Mouse (Mus musculus) monocyte, adult 5-6 weeks (primary cell): ENCODE data around the gene Utp6. TPM values are rescaled to one million over a fixed set of nuclear protein-coding genes. Genes with fewer than 3 reads are reported as not detected.
"Not testable (repeated sequence)": the region's sequence is repeated elsewhere in the genome, so short reads cannot be mapped to it uniquely, and the experiment has no call there.

ENCODE experiments used
- ATAC-seq: fragments of 153-309, 156-312 bp; replicated peaks from 2 replicates; pipeline ENCODE4 v1.8.0; 2017; ENCODE audit warnings: mild to moderate bottlenecking; ENCODE audit not compliant: low TSS enrichment, insufficient number of reproducible peaks, severe bottlenecking, poor library complexity, low FRiP score
- total RNA-seq: library from RNA; stranded (forward); fragments of 200-1000, 200-491, 200-594 nt; gene quantifications from 3 replicates; pipeline ENCODE4 v1.2.3, GENCODE M21; 2017

The Utp6 gene
- total RNA-seq, result 55.7 to 87.3 TPM (median 65.7 TPM) in 3 replicates

- ATAC-seq, result peak; percentile 96
Observed at GRCm38 (mm10) chr11:79962125-79962876, at the start of gene Utp6. Utp6 (minus strand) TSS chr11:79962390.

- ATAC-seq, result no peak
Observed at GRCm38 (mm10) chr11:79994271-79994988, 32.2 kb upstream of the Utp6 start.

GRCm38 (mm10) chr11:79993356-79994270 lies 31.4 kb upstream of the Utp6 start:
- 0 out of 2 replicates have a peak, but pooled peaks have one; percentile 15 for ATAC-seq

DNA sequence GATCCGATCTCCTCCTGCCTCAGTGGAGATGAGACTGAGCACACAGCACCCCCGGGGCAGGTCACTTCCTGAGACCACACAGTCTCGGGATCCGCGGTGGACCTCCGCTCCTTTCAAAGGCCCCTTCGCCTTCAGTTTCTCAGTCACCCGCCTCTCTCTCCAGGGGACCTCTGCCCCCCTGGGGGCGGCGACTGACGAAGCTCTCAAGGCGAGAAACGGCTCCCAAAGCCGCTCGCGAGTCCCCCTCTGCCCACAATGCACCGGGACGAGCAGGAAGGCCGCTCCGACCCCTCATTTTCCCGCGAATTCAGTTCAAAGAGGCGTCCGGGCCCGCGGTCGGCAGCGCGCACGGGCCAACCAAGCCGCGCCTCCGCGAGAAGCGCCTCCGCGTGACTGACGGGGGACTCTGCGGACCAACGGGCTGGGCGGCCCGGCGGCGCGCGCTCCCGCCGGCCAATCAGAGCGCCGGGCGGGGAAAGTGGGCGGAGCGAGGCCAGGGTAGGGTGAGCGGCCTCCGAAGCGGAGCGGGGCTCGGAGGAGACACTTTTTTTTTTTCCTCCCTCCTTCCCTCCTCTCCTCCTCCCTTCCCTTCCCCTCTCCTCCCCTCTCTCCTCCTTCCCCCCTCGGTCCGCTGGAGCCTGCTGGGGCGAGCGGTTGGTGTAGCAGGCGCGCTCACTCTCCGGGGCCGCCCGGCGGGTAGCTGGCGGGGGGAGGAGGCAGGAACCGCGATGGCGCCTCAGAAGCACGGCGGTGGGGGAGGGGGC lies 30.6 kb upstream of the Utp6 start, which contains the start of gene Suz12:
Gene Suz12, plus strand, starts transcription at position 515 of the 764 bp plus-strand sequence.
- ATAC-seq, result peak; percentile 89

- peak; percentile 47; the same call in 1 of the 2 replicates for ATAC-seq
Observed at GRCm38 (mm10) chr11:79992035-79992591, 29.9 kb upstream of the Utp6 start.

DNA sequence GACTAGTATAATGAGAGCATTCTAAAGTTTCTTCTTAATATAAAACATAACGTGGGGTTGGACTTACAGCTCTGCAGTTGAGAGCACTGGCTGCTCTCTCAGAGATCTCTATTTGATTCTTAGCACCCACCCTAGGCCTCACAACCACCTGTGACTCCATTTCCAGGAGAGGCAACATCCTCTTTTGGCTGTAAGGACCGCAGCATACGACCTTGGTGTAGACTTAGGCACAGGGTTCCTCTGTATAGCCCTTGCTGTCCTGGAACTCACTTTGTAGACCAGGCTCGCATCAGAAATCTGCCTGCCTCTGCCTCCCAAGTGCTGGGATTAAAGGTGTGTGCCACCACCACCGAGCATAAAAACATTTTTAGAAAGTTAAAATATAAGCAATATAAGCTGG lies 29.4 kb upstream of the Utp6 start:
- no peak for ATAC-seq

GRCm38 (mm10) chr11:79990120-79990519 lies 27.9 kb upstream of the Utp6 start:
- no peak for ATAC-seq

- ATAC-seq, result no peak
Observed at GRCm38 (mm10) chr11:79987896-79988295, 25.7 kb upstream of the Utp6 start.

- no peak for ATAC-seq
Observed at GRCm38 (mm10) chr11:79986886-79987285, 24.7 kb upstream of the Utp6 start.

GRCm38 (mm10) chr11:79977747-79978146 lies 15.6 kb upstream of the Utp6 start:
- not testable (repeated sequence) for ATAC-seq

DNA sequence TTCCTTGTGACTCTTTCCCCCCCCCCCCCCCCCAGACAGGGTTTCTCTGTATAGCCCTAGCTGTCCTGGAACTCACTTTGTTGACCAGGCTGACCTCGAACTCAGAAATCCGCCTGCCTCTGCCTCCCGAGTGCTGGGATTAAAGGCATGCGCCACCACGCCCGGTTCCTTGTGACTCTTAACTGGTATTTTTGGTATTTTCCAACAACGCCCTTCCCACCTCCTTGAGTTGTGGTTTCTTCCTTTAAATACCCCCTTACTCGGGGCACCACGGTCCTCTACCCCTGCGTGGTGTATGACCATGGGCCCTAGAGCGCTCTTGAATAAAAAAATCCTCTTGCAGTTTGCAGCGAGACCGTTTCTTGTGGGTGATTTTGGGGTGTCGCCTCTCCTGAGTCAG lies 14.9 kb upstream of the Utp6 start:
- ATAC-seq, result not testable (repeated sequence)

- ATAC-seq, result not testable (repeated sequence)
Observed at GRCm38 (mm10) chr11:79976645-79977044, 14.5 kb upstream of the Utp6 start.

DNA sequence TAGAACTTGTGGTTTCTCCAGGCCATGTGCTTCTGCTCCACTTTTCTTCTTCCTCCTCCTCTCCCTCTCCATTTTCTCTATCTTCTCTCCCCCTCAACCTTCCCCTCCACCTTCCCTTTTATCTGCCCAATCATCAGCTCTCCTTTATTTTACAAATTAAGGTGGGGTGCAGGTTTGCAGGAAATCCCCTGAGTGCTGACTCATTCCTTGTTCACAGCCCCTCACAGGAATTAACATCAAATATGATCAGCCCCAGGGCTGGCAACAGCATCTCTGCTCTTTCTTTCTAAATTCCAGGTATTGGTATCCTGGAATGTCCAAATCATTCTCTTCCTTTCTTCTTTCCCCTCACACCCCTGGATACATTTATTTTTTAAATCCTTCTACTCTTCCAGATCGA lies 14.0 kb upstream of the Utp6 start:
- no peak for ATAC-seq

GRCm38 (mm10) chr11:79975377-79975776 lies 13.2 kb upstream of the Utp6 start:
- ATAC-seq, result no peak

GRCm38 (mm10) chr11:79973626-79974476 lies 11.7 kb upstream of the Utp6 start:
- peak; percentile 56 for ATAC-seq

DNA sequence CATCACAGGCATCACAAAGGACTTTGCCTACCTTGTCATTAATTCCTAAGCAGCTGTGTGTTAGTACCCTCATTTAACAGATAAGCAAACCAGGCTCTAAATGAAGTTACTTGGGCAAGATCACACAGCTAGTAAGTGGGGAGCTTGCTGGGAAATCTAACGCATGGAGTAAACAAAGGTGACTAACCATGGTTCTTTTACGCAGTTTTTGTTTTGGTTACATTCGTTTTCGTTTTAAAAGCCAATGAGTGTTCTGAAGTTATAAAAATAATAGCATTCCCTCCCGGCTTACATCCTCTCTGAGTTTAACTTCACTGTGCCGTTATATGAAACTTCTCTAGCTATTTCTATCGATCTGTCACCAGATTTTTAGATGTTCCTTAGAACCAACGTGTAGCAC lies 10.9 kb upstream of the Utp6 start:
- no peak for ATAC-seq

- ATAC-seq, result no peak
Observed at GRCm38 (mm10) chr11:79967752-79968151, 5.6 kb upstream of the Utp6 start.
